Mouse (Mus musculus) hindbrain, embryonic 11.5 days (tissue): ENCODE data around the gene Acaca. TPM values are rescaled to one million over a fixed set of nuclear protein-coding genes. Genes with fewer than 3 reads are reported as not detected.

Experiments used
- ATAC-seq: fragments of 200-750 bp; cut with Nextera tagmentation; 2 replicates; pipeline ENCODE4 v1.8.0; 2017; ENCODE audit warnings: mild to moderate bottlenecking, moderate TSS enrichment, moderate library complexity; ENCODE audit not compliant: low FRiP score
- DNase-seq: peaks from one replicate; pipeline ENCODE4 v3.0.0-alpha.2; 2015; ENCODE audit warnings: low spot score
- H3K27ac ChIP-seq: fragments of 300-500 bp; sonication (generic); 2 replicates; pipeline ENCODE4 v1.5.1; 2014; ENCODE audit warnings: mild to moderate bottlenecking, low read depth, low read length
- H3K27me3 ChIP-seq: fragments of 300-500 bp; sonication (generic); 2 replicates; pipeline ENCODE4 v1.6.1; 2014; ENCODE audit warnings: mild to moderate bottlenecking, low read length, moderate library complexity, mixed read lengths; ENCODE audit not compliant: control insufficient read depth, insufficient read depth
- H3K36me3 ChIP-seq: fragments of 300-500 bp; sonication (generic); 2 replicates; pipeline ENCODE4 v1.6.1; 2014; ENCODE audit warnings: mild to moderate bottlenecking, low read length, moderate library complexity, mixed read lengths; ENCODE audit not compliant: control insufficient read depth, insufficient read depth
- H3K4me1 ChIP-seq: fragments of 300-500 bp; sonication (generic); replicated peaks from 2 replicates; pipeline ENCODE4 v1.6.1; 2014; ENCODE audit warnings: low read length, mixed read lengths; ENCODE audit not compliant: control insufficient read depth, insufficient read depth
- H3K4me2 ChIP-seq: fragments of 300-500 bp; sonication (generic); replicated peaks from 2 replicates; pipeline ENCODE4 v1.6.1; 2014; ENCODE audit warnings: mild to moderate bottlenecking, low read depth, low read length
- H3K4me3 ChIP-seq: fragments of 300-500 bp; sonication (generic); 2 replicates; pipeline ENCODE4 v1.5.1; 2014; ENCODE audit warnings: low read depth, low read length
- H3K9ac ChIP-seq: fragments of 300-500 bp; sonication (generic); 2 replicates; pipeline ENCODE4 v1.6.1; 2014; ENCODE audit warnings: low read depth, low read length
- H3K9me3 ChIP-seq: fragments of 300-500 bp; sonication (generic); 2 replicates; pipeline ENCODE4 v1.6.1; 2016; ENCODE audit warnings: low read length; ENCODE audit not compliant: control insufficient read depth
- WGBS: fragments of 180-500 bp; shearing (Covaris S2); extraction: QIAGEN DNeasy Blood & Tissue Kit; methylation state at CpG from one replicate; pipeline ENCODE4 v1.1.7; 2014; 5-methylcytosine and 5-hydroxymethylcytosine counted together
- polyA plus RNA-seq: library from polyadenylated mRNA; unstranded; fragments of >200 nt; fragmentation: Nextera tagmentation; extraction: Ambion mirVana; gene quantifications from 2 replicates; pipeline ENCODE4 v1.2.1, GENCODE M21; 2014

Gene Acaca
- polyA plus RNA-seq, 1 experiment from 2014 or later = 35.3 TPM

GRCm38 (mm10) chr11:84251170-84251569 lies 121.7 kb downstream of the Acaca start:
- H3K36me3 ChIP-seq = no peaks in the 10 kb centered on the region
- no peaks in the 10 kb centered on the region for H3K9me3 ChIP-seq
- no peaks in the 10 kb centered on the region for H3K27me3 ChIP-seq
- no peak overlapping the region for H3K27ac ChIP-seq
- H3K4me1 ChIP-seq = no peaks in the 10 kb centered on the region
- ATAC-seq (no peak), DNase-seq (no peak)
- no peak overlapping the region for H3K4me2 ChIP-seq
- H3K9ac ChIP-seq = no peak overlapping the region
- WGBS = 88% methylated on average over 3 of the region's 3 CpGs
- no peak overlapping the region for H3K4me3 ChIP-seq

GRCm38 (mm10) chr11:84252425-84252824 lies 123.0 kb downstream of the Acaca start:
- Histone ChIP-seq H3K4me2 (no peak overlapping the region), H3K27ac (no peak overlapping the region), H3K27me3 (no peaks in the 10 kb centered on the region), H3K4me1 (no peaks in the 10 kb centered on the region), H3K36me3 (no peaks in the 10 kb centered on the region), H3K9ac (no peak overlapping the region), H3K4me3 (no peak overlapping the region), H3K9me3 (no peaks in the 10 kb centered on the region)
- DNase-seq = no peak
- no peak for ATAC-seq
- 78% methylated on average over 1 of the region's 1 CpGs for WGBS

GRCm38 (mm10) chr11:84255879-84256278 lies 126.4 kb downstream of the Acaca start:
- no peaks in the 10 kb centered on the region for H3K4me1 ChIP-seq
- no peaks in the 10 kb centered on the region for H3K36me3 ChIP-seq
- H3K27ac ChIP-seq = no peak overlapping the region
- no peaks in the 10 kb centered on the region for H3K27me3 ChIP-seq
- no peak overlapping the region for H3K4me3 ChIP-seq
- WGBS = 95% methylated on average over 4 of the region's 4 CpGs
- no peak for DNase-seq
- no peaks in the 10 kb centered on the region for H3K9me3 ChIP-seq
- H3K4me2 ChIP-seq = no peak overlapping the region
- ATAC-seq = no peak
- H3K9ac ChIP-seq = no peak overlapping the region

GRCm38 (mm10) chr11:84258053-84258710 lies 128.7 kb downstream of the Acaca start:
- no peaks in the 10 kb centered on the region for H3K4me1 ChIP-seq
- no peak overlapping the region for H3K27ac ChIP-seq
- H3K27me3 ChIP-seq = no peaks in the 10 kb centered on the region
- no peak overlapping the region for H3K4me3 ChIP-seq
- ATAC-seq = no peak
- 90% methylated on average over 4 of the region's 4 CpGs for WGBS
- no peak overlapping the region for H3K9ac ChIP-seq
- no peaks in the 10 kb centered on the region for H3K9me3 ChIP-seq
- H3K4me2 ChIP-seq = no peak overlapping the region
- no peaks in the 10 kb centered on the region for H3K36me3 ChIP-seq
- DNase-seq = no peak

GRCm38 (mm10) chr11:84264490-84264889 lies 135.0 kb downstream of the Acaca start:
- DNase-seq (peak; percentile 55), ATAC-seq (no peak)
- H3K4me1 ChIP-seq = no peaks in the 10 kb centered on the region
- H3K27ac ChIP-seq = no peak overlapping the region
- H3K4me2 ChIP-seq = no peak overlapping the region
- H3K36me3 ChIP-seq = no peaks in the 10 kb centered on the region
- 70% methylated on average over 3 of the region's 3 CpGs for WGBS
- H3K4me3 ChIP-seq = no peak overlapping the region
- no peak overlapping the region for H3K9ac ChIP-seq
- H3K9me3 ChIP-seq = no peaks in the 10 kb centered on the region
- H3K27me3 ChIP-seq = no peaks in the 10 kb centered on the region

- Histone ChIP-seq H3K27me3 (no peaks in the 10 kb centered on the region), H3K9ac (no peak overlapping the region), H3K9me3 (no peaks in the 10 kb centered on the region), H3K36me3 (no peaks in the 10 kb centered on the region), H3K27ac (no peak overlapping the region), H3K4me2 (no peak overlapping the region), H3K4me3 (no peak overlapping the region), H3K4me1 (no peaks in the 10 kb centered on the region)
- DNase-seq = no peak
- no peak for ATAC-seq
Measured at GRCm38 (mm10) chr11:84268068-84268467, 138.6 kb downstream of the Acaca start.

- H3K4me3 ChIP-seq = no peak overlapping the region
- no peaks in the 10 kb centered on the region for H3K27me3 ChIP-seq
- 61% methylated on average over 3 of the region's 3 CpGs for WGBS
- no peak for DNase-seq
- H3K9me3 ChIP-seq = no peaks in the 10 kb centered on the region
- H3K4me2 ChIP-seq = no peak overlapping the region
- no peak overlapping the region for H3K27ac ChIP-seq
- ATAC-seq = no peak
- no peaks in the 10 kb centered on the region for H3K36me3 ChIP-seq
- no peak overlapping the region for H3K9ac ChIP-seq
- H3K4me1 ChIP-seq = no peaks in the 10 kb centered on the region
Measured at GRCm38 (mm10) chr11:84270511-84270910, 141.0 kb downstream of the Acaca start.

- H3K4me2 ChIP-seq = no peak overlapping the region
- 49% methylated on average over 10 of the region's 10 CpGs for WGBS
- ATAC-seq (0 out of 2 replicates have a peak, but pooled peaks have one; percentile 38), DNase-seq (peak; percentile 49)
- H3K9me3 ChIP-seq = no peaks in the 10 kb centered on the region
- H3K9ac ChIP-seq = no peak overlapping the region
- no peaks in the 10 kb centered on the region for H3K27me3 ChIP-seq
- no peak overlapping the region for H3K4me3 ChIP-seq
- H3K27ac ChIP-seq = peak overlapping the region; percentile 61
- no peaks in the 10 kb centered on the region for H3K36me3 ChIP-seq
- H3K4me1 ChIP-seq = no peaks in the 10 kb centered on the region
Measured at GRCm38 (mm10) chr11:84271948-84272347, 142.5 kb downstream of the Acaca start.

- H3K27ac ChIP-seq = peak overlapping the region; percentile 55; the same call in 1 of the 2 replicates
- WGBS = 62% methylated on average over 3 of the region's 3 CpGs
- peak; percentile 41 for DNase-seq
- no peak overlapping the region for H3K9ac ChIP-seq
- no peak overlapping the region for H3K4me2 ChIP-seq
- 0 out of 2 replicates have a peak, but pooled peaks cover 2% of the 10 kb centered on the region for H3K4me1 ChIP-seq
- H3K9me3 ChIP-seq = no peaks in the 10 kb centered on the region
- H3K27me3 ChIP-seq = no peaks in the 10 kb centered on the region
- ATAC-seq = no peak
- no peaks in the 10 kb centered on the region for H3K36me3 ChIP-seq
- H3K4me3 ChIP-seq = no peak overlapping the region
Measured at GRCm38 (mm10) chr11:84272574-84272973, 143.1 kb downstream of the Acaca start.
